Mouse (Mus musculus) kidney, postnatal 14 days (tissue): ENCODE data around the gene Catsper2.
"Not testable (repeated sequence)": the region's sequence is repeated elsewhere in the genome, so short reads cannot be mapped to it uniquely, and the experiment has no call there.

Experiments
- DNase-seq: peaks from one replicate; pipeline ENCODE4 v3.0.0; 2022; ENCODE audit warnings: mixed read lengths

The Catsper2 gene

DNA sequence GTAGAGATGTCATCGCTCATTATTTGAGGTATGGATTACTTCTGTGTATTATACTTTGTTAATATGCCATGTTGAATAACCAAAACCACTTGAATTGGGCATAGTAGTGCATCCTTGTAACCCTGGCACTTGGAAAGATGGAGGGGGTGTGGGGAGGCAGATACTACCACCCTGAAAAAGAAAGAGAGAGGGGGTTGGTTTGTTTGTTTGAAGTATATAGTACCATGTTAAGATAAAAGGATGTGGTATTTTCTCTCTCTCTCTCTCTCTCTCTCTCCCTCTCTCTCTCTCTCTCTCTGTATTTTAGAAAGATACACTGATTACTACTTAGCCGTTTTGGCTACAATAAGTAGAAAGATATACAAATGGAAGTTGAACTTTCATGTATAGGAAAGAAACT is 12.3 kb upstream of the Catsper2 start:
- DNase-seq, result no peak

DNA sequence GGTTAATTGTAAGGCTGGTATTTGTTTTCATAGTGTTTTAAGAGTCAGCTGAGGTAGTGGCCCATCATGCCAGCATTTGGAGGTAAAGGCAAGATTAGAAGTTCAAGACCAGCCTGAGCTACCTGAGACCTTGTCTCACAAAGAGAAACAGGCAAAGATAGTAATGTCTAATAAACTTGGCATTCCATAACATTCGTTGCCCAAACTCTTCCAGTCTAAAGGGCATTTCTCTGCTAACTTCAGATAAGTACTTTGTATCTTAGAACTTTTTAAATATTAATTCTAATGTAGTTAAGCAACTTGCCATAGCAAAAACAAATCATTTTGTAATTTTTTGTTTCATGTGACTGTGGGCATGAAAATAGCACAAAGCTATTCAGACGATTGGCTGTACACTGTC is 9.6 kb upstream of the Catsper2 start:
- no peak for DNase-seq

DNA sequence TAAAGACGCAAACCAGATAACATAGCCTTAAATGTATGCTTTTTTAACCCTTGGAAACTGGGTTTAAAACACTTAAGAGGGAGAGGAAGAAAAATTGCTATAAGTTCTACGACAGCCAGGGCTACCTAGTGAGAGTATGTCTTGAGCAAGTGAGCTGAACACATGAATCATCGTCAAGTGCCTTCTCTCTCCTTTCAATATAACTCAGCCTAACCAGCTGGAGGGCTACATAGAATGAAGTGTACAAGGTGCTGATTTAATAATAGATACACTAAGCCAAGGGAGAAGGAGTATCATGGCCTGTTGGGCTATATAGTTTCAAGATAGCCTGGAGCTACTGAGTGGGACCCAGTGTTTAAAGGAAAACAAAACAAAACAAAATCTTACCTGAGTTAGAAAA is 4.9 kb upstream of the Catsper2 start:
- DNase-seq, result no peak

DNA sequence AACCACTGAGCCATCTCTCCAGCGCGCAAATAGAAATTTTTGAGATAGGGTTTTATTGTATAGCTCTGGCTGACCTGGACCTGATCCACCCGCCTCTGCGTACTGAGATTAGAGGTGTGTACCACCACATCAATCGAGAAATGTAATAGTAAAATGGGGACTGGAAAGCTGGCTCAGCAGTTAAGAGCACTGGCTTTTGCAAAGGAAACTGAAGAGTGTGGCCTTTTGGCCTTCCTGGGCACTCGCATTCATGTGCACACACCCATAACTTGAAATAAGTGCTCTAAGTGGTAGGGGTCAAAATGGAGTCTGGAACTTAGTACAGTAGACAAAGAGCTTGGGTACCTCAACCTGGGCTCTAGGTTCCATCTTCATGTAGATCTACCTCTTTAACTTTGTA is 2.8 kb upstream of the Catsper2 start:
- DNase-seq, result no peak

- no peak for DNase-seq
Observed at GRCm38 (mm10) chr2:121415591-121415990, 2.0 kb upstream of the Catsper2 start.

DNA sequence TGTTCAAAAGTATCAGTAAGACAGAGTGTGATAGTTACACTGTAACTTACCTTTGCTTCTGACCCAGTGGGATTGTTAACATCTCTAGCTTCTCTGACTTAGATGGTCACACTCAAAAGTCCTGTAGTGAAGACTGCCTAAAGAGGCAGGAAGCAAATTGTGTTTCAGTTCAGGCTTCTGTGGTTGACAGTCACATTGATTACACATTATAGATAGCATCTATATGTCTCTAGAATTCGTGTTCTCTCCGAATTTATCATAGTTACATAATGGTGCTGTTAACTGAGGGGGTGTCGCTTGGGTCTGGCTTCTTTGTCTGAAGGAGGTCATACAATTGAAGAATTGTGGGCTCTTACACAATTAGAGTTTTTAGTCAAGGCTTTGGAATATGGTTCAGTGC is 1.5 kb upstream of the Catsper2 start:
- no peak for DNase-seq

DNA sequence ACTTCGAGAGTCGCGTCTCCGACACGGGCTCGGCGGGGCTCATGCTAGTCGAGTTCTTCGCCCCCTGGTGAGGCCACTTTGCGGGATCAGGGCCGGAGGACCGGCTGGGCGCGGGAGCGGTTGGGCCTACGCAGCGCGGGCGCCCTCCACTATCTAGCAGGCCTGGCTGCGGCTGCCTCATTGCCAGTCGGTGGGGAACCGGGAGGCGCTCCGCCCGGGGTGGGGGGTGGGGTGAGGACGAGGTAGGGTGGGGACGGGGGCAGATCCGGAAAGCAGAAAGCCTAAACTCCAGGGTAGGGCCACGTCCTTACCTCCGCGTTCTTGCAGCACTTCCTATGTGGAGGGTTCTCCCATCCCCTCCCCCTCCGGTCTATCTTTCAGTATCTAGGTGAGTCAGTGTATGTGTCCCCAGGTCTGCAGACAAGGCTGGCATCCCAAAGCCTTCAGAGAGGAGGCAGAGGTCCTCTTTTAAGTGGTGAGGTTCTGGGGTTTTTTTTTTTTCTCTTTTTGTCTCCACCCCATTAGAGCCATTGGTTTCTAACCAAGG is 620 bp upstream of the Catsper2 start:
- DNase-seq, result no peak

- DNase-seq, result no peak
Observed at GRCm38 (mm10) chr2:121412843-121413386, 677 bp downstream of the Catsper2 start.

GRCm38 (mm10) chr2:121408160-121408559 is 5.4 kb downstream of the Catsper2 start:
- DNase-seq, result peak; percentile 27

- peak; percentile 25 for DNase-seq
Observed at GRCm38 (mm10) chr2:121403296-121403695, 10.3 kb downstream of the Catsper2 start.

GRCm38 (mm10) chr2:121396624-121397023 is 17.0 kb downstream of the Catsper2 start:
- DNase-seq, result peak; percentile 79

DNA sequence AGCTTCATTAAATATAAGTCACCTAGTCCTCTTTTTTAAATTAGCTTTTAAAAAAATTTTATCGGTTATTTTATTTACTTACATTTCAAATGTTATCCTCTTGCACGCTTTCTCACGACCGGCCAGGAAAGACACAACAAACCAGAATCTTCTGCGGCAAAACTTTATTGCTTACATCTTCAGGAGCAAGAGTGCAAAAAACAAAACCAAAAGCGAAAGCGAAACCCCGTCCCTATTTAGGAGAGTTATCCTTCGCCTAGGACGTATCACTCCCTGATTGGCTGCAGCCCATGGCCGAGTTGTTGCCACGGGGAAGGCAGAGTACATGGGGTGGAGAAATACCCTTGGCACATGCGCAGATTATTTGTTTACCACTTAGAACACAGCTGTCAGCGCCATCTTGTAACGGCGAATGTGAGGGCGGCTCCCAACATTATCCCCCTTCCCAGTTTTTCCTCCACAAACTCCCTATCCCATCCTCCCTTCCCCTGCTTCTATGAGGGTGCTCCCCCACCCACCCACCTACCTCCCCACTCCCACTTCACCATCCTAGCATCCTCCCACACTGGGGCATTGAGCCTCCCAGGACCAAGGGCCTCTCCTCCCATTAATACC is 26.5 kb downstream of the Catsper2 start, which contains the start of gene Strc:
TSS of gene Strc (minus strand) at position 208 of the 615 bp plus-strand sequence.
- DNase-seq, result not testable (repeated sequence)

GRCm38 (mm10) chr2:121374766-121375165 is 38.8 kb downstream of the Catsper2 start:
- no peak for DNase-seq

DNA sequence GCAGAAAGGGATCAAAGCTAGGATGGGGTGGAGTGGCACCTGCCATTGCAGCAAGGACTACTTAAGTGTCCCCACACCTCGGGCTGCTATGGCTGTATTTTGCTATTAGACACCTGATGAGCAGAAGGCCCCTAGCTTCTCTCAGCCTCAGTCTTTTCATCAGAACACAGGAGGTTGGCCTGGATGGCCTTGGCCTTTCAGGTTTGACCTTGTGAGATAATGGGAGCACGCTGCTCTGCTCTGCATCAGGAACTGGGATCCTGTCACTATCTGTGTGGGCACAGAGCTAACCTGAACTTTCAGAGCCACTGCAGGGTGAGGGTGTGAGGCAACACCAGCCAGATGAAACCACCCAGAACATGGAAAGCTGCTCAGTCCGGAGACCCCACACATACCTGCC is 41.3 kb downstream of the Catsper2 start:
- DNase-seq, result no peak

GRCm38 (mm10) chr2:121370921-121371320 is 42.7 kb downstream of the Catsper2 start:
- DNase-seq, result no peak

- no peak for DNase-seq
Observed at GRCm38 (mm10) chr2:121368831-121369230, 44.8 kb downstream of the Catsper2 start.

GRCm38 (mm10) chr2:121363656-121364055 is 49.9 kb downstream of the Catsper2 start:
- DNase-seq, result no peak

DNA sequence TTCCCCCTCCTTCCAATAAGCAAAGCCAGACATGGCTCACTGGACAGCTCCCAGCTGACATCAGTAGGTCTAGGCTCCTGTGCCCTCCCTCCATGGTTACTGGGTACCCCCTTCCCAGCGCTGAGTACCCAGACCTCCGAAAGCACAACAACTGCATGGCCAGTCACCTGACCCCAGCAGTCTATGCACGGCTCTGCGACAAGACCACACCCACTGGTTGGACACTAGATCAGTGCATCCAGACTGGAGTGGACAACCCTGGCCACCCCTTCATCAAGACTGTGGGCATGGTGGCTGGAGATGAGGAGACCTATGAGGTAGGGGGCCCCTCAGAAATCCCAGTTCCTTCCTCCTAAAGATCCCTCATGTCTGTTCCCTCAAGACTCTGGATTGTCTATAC is 54.1 kb downstream of the Catsper2 start:
- DNase-seq, result no peak

DNA sequence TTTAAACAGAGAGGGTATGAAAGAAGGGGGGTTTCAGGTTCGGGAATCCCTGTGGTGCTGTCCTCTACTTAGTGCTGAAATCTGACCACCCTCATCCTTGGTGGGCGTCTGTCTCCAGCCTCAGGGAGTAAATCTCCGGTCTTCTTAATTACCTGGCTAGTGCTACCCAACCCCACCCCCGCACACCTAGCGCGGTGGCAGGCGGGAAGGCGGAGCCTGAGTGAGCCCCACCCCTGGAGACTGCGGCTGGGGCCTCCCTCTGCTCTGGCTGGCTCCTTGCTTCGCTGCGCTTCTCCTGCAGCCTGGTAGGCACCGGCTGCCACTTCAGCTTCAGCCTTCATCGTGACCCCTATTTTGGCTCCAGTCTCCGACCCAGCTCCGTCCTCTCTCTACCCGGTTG is 55.2 kb downstream of the Catsper2 start:
- peak; percentile 84 for DNase-seq

GRCm38 (mm10) chr2:121357961-121358360 is 55.6 kb downstream of the Catsper2 start:
- no peak for DNase-seq

- DNase-seq, result peak; percentile 9
Observed at GRCm38 (mm10) chr2:121357494-121357893, 56.1 kb downstream of the Catsper2 start, which contains the start of gene Ckmt1. Gene Ckmt1 (plus strand): TSS chr2:121357714.

DNA sequence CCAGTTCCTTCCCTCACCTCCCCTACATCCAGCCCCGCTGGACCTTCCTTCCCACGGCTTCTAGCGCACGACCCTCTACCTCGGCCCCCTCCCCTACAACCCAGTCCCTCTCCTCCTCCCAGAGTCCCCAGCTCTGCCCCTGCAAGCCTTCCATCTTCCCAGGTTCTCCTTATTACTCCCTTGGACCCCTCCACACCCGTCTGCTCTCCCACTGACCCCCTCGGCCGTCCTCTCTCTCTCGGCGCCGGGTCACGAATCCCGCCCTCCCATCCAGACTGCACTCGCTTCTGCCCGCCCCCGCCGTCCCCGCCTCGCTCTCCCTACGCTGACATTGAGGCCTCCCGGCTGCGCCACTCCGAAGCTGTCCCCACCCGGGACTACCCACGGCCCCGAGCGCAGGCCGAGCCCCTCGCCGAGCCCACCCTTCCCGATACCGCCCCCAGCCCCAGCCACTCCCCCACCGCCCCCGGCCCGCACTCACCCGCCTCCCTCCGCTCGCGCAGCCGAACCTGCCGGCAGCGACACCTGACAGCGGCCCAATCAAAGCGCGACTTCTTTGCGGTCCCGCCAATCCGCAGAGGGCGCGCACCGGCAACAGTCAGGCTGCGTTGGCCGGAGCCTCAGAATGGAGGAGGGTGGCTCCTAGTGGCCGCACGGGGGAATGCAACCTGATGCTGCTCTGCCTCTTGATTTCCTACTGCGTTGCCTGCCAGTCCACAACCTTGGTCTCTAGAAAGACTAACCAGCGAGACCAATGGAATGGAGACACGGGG is 58.6 kb downstream of the Catsper2 start, which contains the start of gene Ppip5k1:
TSS of gene Ppip5k1 (minus strand) at position 577 of the 773 bp plus-strand sequence.
- DNase-seq, result peak; percentile 98

- no peak for DNase-seq
Observed at GRCm38 (mm10) chr2:121354378-121354777, 59.2 kb downstream of the Catsper2 start.

GRCm38 (mm10) chr2:121353156-121353555 is 60.4 kb downstream of the Catsper2 start:
- DNase-seq, result no peak
